Mouse (Mus musculus): Measurements from ENCODE around the gene Ccl22.

- TF ChIP-seq CTCF (IDR thresholded peaks at IDR 0.05; ENCODE audit: low read depth, low read length) (no peak), POLR2A (IDR thresholded peaks at IDR 0.05; ENCODE audit: extremely low read depth, insufficient read depth, low read length) (no peak)
Measured at GRCm38 (mm10) chr8:94714556-94714955, 30.8 kb upstream of the Ccl22 start.

Measured in liver, adult 2 months (tissue).